Mouse (Mus musculus): Measurements from ENCODE around the gene Bach2. TPM values are rescaled to one million over a fixed set of nuclear protein-coding genes. Genes with fewer than 3 reads are reported as not detected.

Bach2 gene
- polyA plus RNA-seq, 1 experiment from 2014 or later: 12.2 TPM

GRCm38 (mm10) chr4:32355935-32356617 is 117.5 kb downstream of the Bach2 start:
- peak overlapping the region; percentile 31 for H3K4me2 ChIP-seq (replicated peaks)
- peaks cover 69% of the 10 kb centered on the region for H3K4me1 ChIP-seq
- H3K4me3 ChIP-seq: no peak overlapping the region
- H3K27me3 ChIP-seq: no peaks in the 10 kb centered on the region
- ATAC-seq (ENCODE audit: low FRiP score, low read depth): peak; percentile 73; the same call in 1 of the 2 replicates
- no peak overlapping the region for H3K9ac ChIP-seq
- H3K36me3 ChIP-seq: no peaks in the 10 kb centered on the region
- H3K9me3 ChIP-seq: no peaks in the 10 kb centered on the region
- H3K27ac ChIP-seq: peak overlapping the region; percentile 67; the same call in 1 of the 2 replicates
- WGBS: 37% methylated on average over 12 of the region's 12 CpGs

GRCm38 (mm10) chr4:32357996-32358600 is 119.5 kb downstream of the Bach2 start:
- H3K9ac ChIP-seq: no peak overlapping the region
- H3K4me1 ChIP-seq: peaks cover 58% of the 10 kb centered on the region
- H3K27me3 ChIP-seq: no peaks in the 10 kb centered on the region
- peak overlapping the region; percentile 72 for H3K27ac ChIP-seq
- H3K9me3 ChIP-seq: no peaks in the 10 kb centered on the region
- no peak overlapping the region for H3K4me3 ChIP-seq
- ATAC-seq (ENCODE audit: low FRiP score, low read depth): no peak
- 70% methylated on average over 12 of the region's 12 CpGs for WGBS
- no peak overlapping the region for H3K4me2 ChIP-seq (replicated peaks)
- no peaks in the 10 kb centered on the region for H3K36me3 ChIP-seq

GRCm38 (mm10) chr4:32358602-32359464 is 120.2 kb downstream of the Bach2 start:
- ATAC-seq (ENCODE audit: low FRiP score, low read depth): no peak
- Histone ChIP-seq H3K4me2 (replicated peaks) (no peak overlapping the region), H3K27me3 (no peaks in the 10 kb centered on the region), H3K4me1 (peaks cover 63% of the 10 kb centered on the region), H3K4me3 (no peak overlapping the region), H3K36me3 (no peaks in the 10 kb centered on the region), H3K9ac (no peak overlapping the region), H3K9me3 (no peaks in the 10 kb centered on the region), H3K27ac (0 out of 2 replicates have a peak overlapping the region, but pooled peaks have one; percentile 39)
- 57% methylated on average over 12 of the region's 12 CpGs for WGBS

- H3K4me3 ChIP-seq: no peak overlapping the region
- no peaks in the 10 kb centered on the region for H3K9me3 ChIP-seq
- H3K4me1 ChIP-seq: peaks cover 68% of the 10 kb centered on the region
- H3K27me3 ChIP-seq: no peaks in the 10 kb centered on the region
- H3K27ac ChIP-seq: no peak overlapping the region
- 31% methylated on average over 3 of the region's 3 CpGs for WGBS
- no peak for ATAC-seq (ENCODE audit: low FRiP score, low read depth)
- H3K4me2 ChIP-seq (replicated peaks): no peak overlapping the region
- H3K9ac ChIP-seq: no peak overlapping the region
- H3K36me3 ChIP-seq: no peaks in the 10 kb centered on the region
Observed at GRCm38 (mm10) chr4:32359634-32360033, 121.0 kb downstream of the Bach2 start.

- no peaks in the 10 kb centered on the region for H3K36me3 ChIP-seq
- WGBS: 93% methylated on average over 5 of the region's 5 CpGs
- H3K4me3 ChIP-seq: no peak overlapping the region
- H3K9me3 ChIP-seq: no peaks in the 10 kb centered on the region
- H3K27me3 ChIP-seq: no peaks in the 10 kb centered on the region
- H3K4me2 ChIP-seq (replicated peaks): no peak overlapping the region
- no peak overlapping the region for H3K27ac ChIP-seq
- no peak overlapping the region for H3K9ac ChIP-seq
- peaks cover 68% of the 10 kb centered on the region for H3K4me1 ChIP-seq
- no peak for ATAC-seq (ENCODE audit: low FRiP score, low read depth)
Observed at GRCm38 (mm10) chr4:32360496-32360895, 121.9 kb downstream of the Bach2 start.

GRCm38 (mm10) chr4:32363488-32363984 is 124.9 kb downstream of the Bach2 start:
- H3K9ac ChIP-seq: 0 out of 2 replicates have a peak overlapping the region, but pooled peaks have one; percentile 5
- WGBS: 20% methylated on average over 14 of the region's 14 CpGs
- H3K9me3 ChIP-seq: no peaks in the 10 kb centered on the region
- no peak overlapping the region for H3K27ac ChIP-seq
- 0 out of 2 replicates have a peak, but pooled peaks cover 4% of the 10 kb centered on the region for H3K36me3 ChIP-seq
- peaks cover 56% of the 10 kb centered on the region for H3K4me1 ChIP-seq
- no peak overlapping the region for H3K4me3 ChIP-seq
- no peak for ATAC-seq (ENCODE audit: low FRiP score, low read depth)
- peak overlapping the region; percentile 25; the same call in 1 of the 2 replicates for H3K4me2 ChIP-seq (replicated peaks)
- no peaks in the 10 kb centered on the region for H3K27me3 ChIP-seq

GRCm38 (mm10) chr4:32365144-32365907 is 126.7 kb downstream of the Bach2 start:
- 0 out of 2 replicates have a peak, but pooled peaks cover 4% of the 10 kb centered on the region for H3K36me3 ChIP-seq
- no peaks in the 10 kb centered on the region for H3K9me3 ChIP-seq
- no peak overlapping the region for H3K4me3 ChIP-seq
- 34% methylated on average over 13 of the region's 13 CpGs for WGBS
- H3K4me2 ChIP-seq (replicated peaks): peak overlapping the region; percentile 19; the same call in 1 of the 2 replicates
- no peak overlapping the region for H3K27ac ChIP-seq
- H3K27me3 ChIP-seq: no peaks in the 10 kb centered on the region
- H3K9ac ChIP-seq: no peak overlapping the region
- ATAC-seq (ENCODE audit: low FRiP score, low read depth): no peak
- H3K4me1 ChIP-seq: peaks cover 52% of the 10 kb centered on the region

GRCm38 (mm10) chr4:32366176-32366575 is 127.6 kb downstream of the Bach2 start:
- H3K9ac ChIP-seq: no peak overlapping the region

GRCm38 (mm10) chr4:32368345-32368744 is 129.7 kb downstream of the Bach2 start:
- Histone ChIP-seq H3K9ac (no peak overlapping the region), H3K9me3 (no peaks in the 10 kb centered on the region), H3K36me3 (0 out of 2 replicates have a peak, but pooled peaks cover 4% of the 10 kb centered on the region), H3K4me1 (peaks cover 57% of the 10 kb centered on the region), H3K27me3 (no peaks in the 10 kb centered on the region), H3K4me3 (no peak overlapping the region), H3K4me2 (replicated peaks) (no peak overlapping the region), H3K27ac (no peak overlapping the region)
- 46% methylated on average over 8 of the region's 8 CpGs for WGBS
- no peak for ATAC-seq (ENCODE audit: low FRiP score, low read depth)

More at GRCm38 (mm10) chr4:32366176-32366575, 127.6 kb downstream of the Bach2 start:
- H3K4me2 ChIP-seq (replicated peaks): no peak overlapping the region
- peaks cover 52% of the 10 kb centered on the region for H3K4me1 ChIP-seq
- no peak overlapping the region for H3K27ac ChIP-seq
- H3K9me3 ChIP-seq: no peaks in the 10 kb centered on the region
- ATAC-seq (ENCODE audit: low FRiP score, low read depth): no peak
- no peak overlapping the region for H3K4me3 ChIP-seq
- WGBS: 93% methylated on average over 2 of the region's 2 CpGs
- H3K36me3 ChIP-seq: 0 out of 2 replicates have a peak, but pooled peaks cover 4% of the 10 kb centered on the region
- H3K27me3 ChIP-seq: no peaks in the 10 kb centered on the region

- WGBS: 22% methylated on average over 7 of the region's 7 CpGs
- Histone ChIP-seq H3K4me3 (no peak overlapping the region), H3K4me2 (replicated peaks) (peak overlapping the region; percentile 39; the same call in 1 of the 2 replicates), H3K27ac (no peak overlapping the region; the same call in 1 of the 2 replicates), H3K9me3 (no peaks in the 10 kb centered on the region), H3K4me1 (peaks cover 64% of the 10 kb centered on the region), H3K36me3 (no peaks in the 10 kb centered on the region), H3K9ac (no peak overlapping the region), H3K27me3 (no peaks in the 10 kb centered on the region)
- peak; percentile 42; the same call in 1 of the 2 replicates for ATAC-seq (ENCODE audit: low FRiP score, low read depth)
Observed at GRCm38 (mm10) chr4:32373085-32373484, 134.5 kb downstream of the Bach2 start.

GRCm38 (mm10) chr4:32373527-32373926 is 134.9 kb downstream of the Bach2 start:
- peaks cover 59% of the 10 kb centered on the region for H3K4me1 ChIP-seq
- no peaks in the 10 kb centered on the region for H3K27me3 ChIP-seq
- 31% methylated on average over 3 of the region's 3 CpGs for WGBS
- no peaks in the 10 kb centered on the region for H3K9me3 ChIP-seq
- H3K36me3 ChIP-seq: no peaks in the 10 kb centered on the region
- no peak overlapping the region for H3K4me3 ChIP-seq
- peak overlapping the region; percentile 39; the same call in 1 of the 2 replicates for H3K4me2 ChIP-seq (replicated peaks)
- ATAC-seq (ENCODE audit: low FRiP score, low read depth): no peak
- no peak overlapping the region for H3K27ac ChIP-seq
- no peak overlapping the region for H3K9ac ChIP-seq

Data from limb, embryonic 13.5 days (tissue).